Mouse (Mus musculus): ENCODE data around the gene Cnbp. TPM values are rescaled to one million over a fixed set of nuclear protein-coding genes. Genes with fewer than 3 reads are reported as not detected.
A peak's percentile ranks its signal among the peaks of the same experiment; 100 is the strongest.

Cnbp gene
- polyA plus RNA-seq, 1 experiment = 196 TPM

- H3K79me2 ChIP-seq (ENCODE audit: control insufficient read depth, insufficient read depth) = peaks cover 23% of the 10 kb centered on the region
- H3K4me3 ChIP-seq = no peak overlapping the region
- no peak overlapping the region for H3ac ChIP-seq (ENCODE audit: control insufficient read depth, insufficient read length)
- no peaks in the 10 kb centered on the region for H3K27me3 ChIP-seq (ENCODE audit: control insufficient read depth, insufficient read depth, insufficient read length)
- peaks cover 15% of the 10 kb centered on the region for H3K36me3 ChIP-seq (ENCODE audit: control insufficient read depth, insufficient read depth)
- H3K4me2 ChIP-seq (ENCODE audit: low read depth) = no peak overlapping the region
- TF ChIP-seq REST (IDR thresholded peaks at IDR 0.05; ENCODE audit: insufficient read depth, insufficient read length) = no peak
- no peak for TF ChIP-seq MYOG (IDR thresholded peaks at IDR 0.05; ENCODE audit: control insufficient read depth in 1 of 3, insufficient read depth in 1 of 3, insufficient read length in 2 of 3, low read depth in 2 of 3)
- no peak for TF ChIP-seq USF1 (IDR thresholded peaks at IDR 0.05; ENCODE audit: low read depth)
- TF ChIP-seq SRF (IDR thresholded peaks at IDR 0.05; ENCODE audit: control insufficient read depth, insufficient read length, low read depth) = no peak
- TF ChIP-seq TCF3 (IDR thresholded peaks at IDR 0.05; ENCODE audit: insufficient read length, low read depth) = no peak
- no peak for TF ChIP-seq E2F4 (IDR thresholded peaks at IDR 0.05; ENCODE audit: insufficient read depth)
- TF ChIP-seq MAX (IDR thresholded peaks at IDR 0.05; ENCODE audit: low read depth) = no peak
- no peak for TF ChIP-seq POLR2AphosphoS2 (IDR thresholded peaks at IDR 0.05; ENCODE audit: insufficient read length, low read depth)
- no peak for TF ChIP-seq TCF12 (IDR thresholded peaks at IDR 0.05; ENCODE audit: insufficient read depth, poor library complexity, severe bottlenecking)
- no peak for TF ChIP-seq CEBPB (IDR thresholded peaks at IDR 0.05; ENCODE audit: insufficient read depth, poor library complexity, severe bottlenecking)
- no peak for TF ChIP-seq MYOD1 (IDR thresholded peaks at IDR 0.05; ENCODE audit: control insufficient read depth in 1 of 3, insufficient read length in 2 of 3, low read depth in 2 of 3)
- TF ChIP-seq POLR2A (IDR thresholded peaks at IDR 0.05; ENCODE audit: insufficient read length, low read depth) = no peak
Measured at GRCm38 (mm10) chr6:87886721-87887120, 35.8 kb upstream of the Cnbp start.

- no peaks in the 10 kb centered on the region for H3K27me3 ChIP-seq (ENCODE audit: control insufficient read depth, insufficient read depth, insufficient read length)
- H3K4me3 ChIP-seq = no peak overlapping the region
- no peaks in the 10 kb centered on the region for H3K36me3 ChIP-seq (ENCODE audit: control insufficient read depth, insufficient read depth)
- no peak for TF ChIP-seq MYOG (IDR thresholded peaks at IDR 0.05; ENCODE audit: control insufficient read depth in 1 of 3, insufficient read depth in 1 of 3, insufficient read length in 2 of 3, low read depth in 2 of 3)
- TF ChIP-seq TCF3 (IDR thresholded peaks at IDR 0.05; ENCODE audit: insufficient read length, low read depth) = no peak
- TF ChIP-seq MAX (IDR thresholded peaks at IDR 0.05; ENCODE audit: low read depth) = no peak
- no peak for TF ChIP-seq E2F4 (IDR thresholded peaks at IDR 0.05; ENCODE audit: insufficient read depth)
- no peak for TF ChIP-seq TCF12 (IDR thresholded peaks at IDR 0.05; ENCODE audit: insufficient read depth, poor library complexity, severe bottlenecking)
- TF ChIP-seq POLR2AphosphoS2 (IDR thresholded peaks at IDR 0.05; ENCODE audit: insufficient read length, low read depth) = no peak
- TF ChIP-seq CEBPB (IDR thresholded peaks at IDR 0.05; ENCODE audit: insufficient read depth, poor library complexity, severe bottlenecking) = no peak
- TF ChIP-seq SRF (IDR thresholded peaks at IDR 0.05; ENCODE audit: control insufficient read depth, insufficient read length, low read depth) = no peak
- TF ChIP-seq REST (IDR thresholded peaks at IDR 0.05; ENCODE audit: insufficient read depth, insufficient read length) = no peak
- no peak for TF ChIP-seq MYOD1 (IDR thresholded peaks at IDR 0.05; ENCODE audit: control insufficient read depth in 1 of 3, insufficient read length in 2 of 3, low read depth in 2 of 3)
- TF ChIP-seq POLR2A (IDR thresholded peaks at IDR 0.05; ENCODE audit: insufficient read length, low read depth) = no peak
- TF ChIP-seq USF1 (IDR thresholded peaks at IDR 0.05; ENCODE audit: low read depth) = no peak
- no peak overlapping the region for H3ac ChIP-seq (ENCODE audit: control insufficient read depth, insufficient read length)
- H3K4me2 ChIP-seq (ENCODE audit: low read depth) = peak overlapping the region; percentile 20
- peaks cover under 1% of the 10 kb centered on the region for H3K79me2 ChIP-seq (ENCODE audit: control insufficient read depth, insufficient read depth)
Measured at GRCm38 (mm10) chr6:87882816-87883215, 31.9 kb upstream of the Cnbp start.

- H3ac ChIP-seq (ENCODE audit: control insufficient read depth, insufficient read length) = no peak overlapping the region
- no peaks in the 10 kb centered on the region for H3K27me3 ChIP-seq (ENCODE audit: control insufficient read depth, insufficient read depth, insufficient read length)
- no peak overlapping the region for H3K4me2 ChIP-seq (ENCODE audit: low read depth)
- no peaks in the 10 kb centered on the region for H3K36me3 ChIP-seq (ENCODE audit: control insufficient read depth, insufficient read depth)
- TF ChIP-seq MYOD1 (IDR thresholded peaks at IDR 0.05; ENCODE audit: control insufficient read depth in 1 of 3, insufficient read length in 2 of 3, low read depth in 2 of 3) (peak in 1 of 3 experiments; percentile 63), REST (IDR thresholded peaks at IDR 0.05; ENCODE audit: insufficient read depth, insufficient read length) (no peak), MAX (IDR thresholded peaks at IDR 0.05; ENCODE audit: low read depth) (no peak), MYOG (IDR thresholded peaks at IDR 0.05; ENCODE audit: control insufficient read depth in 1 of 3, insufficient read depth in 1 of 3, insufficient read length in 2 of 3, low read depth in 2 of 3) (peak in 2 of 3 experiments; percentile 4 to 65), POLR2AphosphoS2 (IDR thresholded peaks at IDR 0.05; ENCODE audit: insufficient read length, low read depth) (no peak)
- no peaks in the 10 kb centered on the region for H3K79me2 ChIP-seq (ENCODE audit: control insufficient read depth, insufficient read depth)
- H3K4me3 ChIP-seq = no peak overlapping the region
Measured at GRCm38 (mm10) chr6:87882221-87882620, 31.3 kb upstream of the Cnbp start.

- Histone ChIP-seq H3ac (ENCODE audit: control insufficient read depth, insufficient read length) (no peak overlapping the region), H3K4me3 (no peak overlapping the region), H3K36me3 (ENCODE audit: control insufficient read depth, insufficient read depth) (no peaks in the 10 kb centered on the region), H3K4me2 (ENCODE audit: low read depth) (no peak overlapping the region), H3K79me2 (ENCODE audit: control insufficient read depth, insufficient read depth) (no peaks in the 10 kb centered on the region), H3K27me3 (ENCODE audit: control insufficient read depth, insufficient read depth, insufficient read length) (no peaks in the 10 kb centered on the region)
- TF ChIP-seq SRF (IDR thresholded peaks at IDR 0.05; ENCODE audit: control insufficient read depth, insufficient read length, low read depth) = no peak
- TF ChIP-seq MAX (IDR thresholded peaks at IDR 0.05; ENCODE audit: low read depth) = no peak
- no peak for TF ChIP-seq TCF12 (IDR thresholded peaks at IDR 0.05; ENCODE audit: insufficient read depth, poor library complexity, severe bottlenecking)
- no peak for TF ChIP-seq POLR2A (IDR thresholded peaks at IDR 0.05; ENCODE audit: insufficient read length, low read depth)
- TF ChIP-seq USF1 (IDR thresholded peaks at IDR 0.05; ENCODE audit: low read depth) = no peak
- no peak for TF ChIP-seq MYOD1 (IDR thresholded peaks at IDR 0.05; ENCODE audit: control insufficient read depth in 1 of 3, insufficient read length in 2 of 3, low read depth in 2 of 3)
- TF ChIP-seq MYOG (IDR thresholded peaks at IDR 0.05; ENCODE audit: control insufficient read depth in 1 of 3, insufficient read depth in 1 of 3, insufficient read length in 2 of 3, low read depth in 2 of 3) = no peak
- TF ChIP-seq E2F4 (IDR thresholded peaks at IDR 0.05; ENCODE audit: insufficient read depth) = no peak
- no peak for TF ChIP-seq POLR2AphosphoS2 (IDR thresholded peaks at IDR 0.05; ENCODE audit: insufficient read length, low read depth)
- TF ChIP-seq CEBPB (IDR thresholded peaks at IDR 0.05; ENCODE audit: insufficient read depth, poor library complexity, severe bottlenecking) = no peak
- TF ChIP-seq REST (IDR thresholded peaks at IDR 0.05; ENCODE audit: insufficient read depth, insufficient read length) = no peak
- no peak for TF ChIP-seq TCF3 (IDR thresholded peaks at IDR 0.05; ENCODE audit: insufficient read length, low read depth)
Measured at GRCm38 (mm10) chr6:87879628-87880027, 28.7 kb upstream of the Cnbp start.
